Mouse (Mus musculus) heart, embryonic 15.5 days (tissue): ENCODE results near the gene Gm11096. TPM values are rescaled to one million over a fixed set of nuclear protein-coding genes. Genes with fewer than 3 reads are reported as not detected.

Source experiments
- ATAC-seq: fragments of 200-750 bp; cut with Nextera tagmentation; replicated peaks from 2 replicates; pipeline ENCODE4 v1.8.0; 2017; ENCODE audit warnings: low read depth, moderate TSS enrichment; ENCODE audit not compliant: insufficient number of reproducible peaks, insufficient read depth, low FRiP score
- H3K27ac ChIP-seq: fragments of 300-500 bp; sonication (generic); 2 replicates; pipeline ENCODE4 v1.5.1; 2015; ENCODE audit warnings: mild to moderate bottlenecking, inconsistent platforms
- H3K27me3 ChIP-seq: fragments of 300-500 bp; sonication (generic); 2 replicates; pipeline ENCODE4 v1.6.1; 2015; ENCODE audit warnings: inconsistent platforms
- H3K36me3 ChIP-seq: fragments of 300-500 bp; sonication (generic); 2 replicates; pipeline ENCODE4 v1.6.1; 2015; ENCODE audit warnings: mild to moderate bottlenecking, inconsistent platforms
- H3K4me1 ChIP-seq: fragments of 300-500 bp; sonication (generic); replicated peaks from 2 replicates; pipeline ENCODE4 v1.6.1; 2015; ENCODE audit warnings: inconsistent platforms
- H3K4me2 ChIP-seq: fragments of 300-500 bp; sonication (generic); 2 replicates; pipeline ENCODE4 v1.6.1; 2015; ENCODE audit warnings: inconsistent platforms, mild to moderate bottlenecking, moderate library complexity
- H3K4me3 ChIP-seq: fragments of 300-500 bp; sonication (generic); 2 replicates; pipeline ENCODE4 v1.5.1; 2015; ENCODE audit warnings: mild to moderate bottlenecking, inconsistent platforms
- H3K9ac ChIP-seq: fragments of 300-500 bp; sonication (generic); 2 replicates; pipeline ENCODE4 v1.6.1; 2015; ENCODE audit warnings: mild to moderate bottlenecking, inconsistent platforms
- H3K9me3 ChIP-seq: fragments of 300-500 bp; sonication (generic); replicated peaks from 2 replicates; pipeline ENCODE4 v1.6.1; 2016; ENCODE audit warnings: inconsistent platforms
- WGBS: fragments of 180-500 bp; shearing (Covaris S2); methylation state at CpG from one replicate; pipeline ENCODE4 v1.1.7; 2015; ENCODE audit warnings: mixed read lengths; 5-methylcytosine and 5-hydroxymethylcytosine counted together
- polyA plus RNA-seq: library from polyadenylated mRNA; unstranded; fragments of >200 nt; fragmentation: Nextera tagmentation; extraction: Ambion mirVana; gene quantifications from 2 replicates; pipeline ENCODE4 v1.2.1, GENCODE M21; 2015

The Gm11096 gene
- polyA plus RNA-seq, 1 experiment from 2014 or later = not detected

DNA sequence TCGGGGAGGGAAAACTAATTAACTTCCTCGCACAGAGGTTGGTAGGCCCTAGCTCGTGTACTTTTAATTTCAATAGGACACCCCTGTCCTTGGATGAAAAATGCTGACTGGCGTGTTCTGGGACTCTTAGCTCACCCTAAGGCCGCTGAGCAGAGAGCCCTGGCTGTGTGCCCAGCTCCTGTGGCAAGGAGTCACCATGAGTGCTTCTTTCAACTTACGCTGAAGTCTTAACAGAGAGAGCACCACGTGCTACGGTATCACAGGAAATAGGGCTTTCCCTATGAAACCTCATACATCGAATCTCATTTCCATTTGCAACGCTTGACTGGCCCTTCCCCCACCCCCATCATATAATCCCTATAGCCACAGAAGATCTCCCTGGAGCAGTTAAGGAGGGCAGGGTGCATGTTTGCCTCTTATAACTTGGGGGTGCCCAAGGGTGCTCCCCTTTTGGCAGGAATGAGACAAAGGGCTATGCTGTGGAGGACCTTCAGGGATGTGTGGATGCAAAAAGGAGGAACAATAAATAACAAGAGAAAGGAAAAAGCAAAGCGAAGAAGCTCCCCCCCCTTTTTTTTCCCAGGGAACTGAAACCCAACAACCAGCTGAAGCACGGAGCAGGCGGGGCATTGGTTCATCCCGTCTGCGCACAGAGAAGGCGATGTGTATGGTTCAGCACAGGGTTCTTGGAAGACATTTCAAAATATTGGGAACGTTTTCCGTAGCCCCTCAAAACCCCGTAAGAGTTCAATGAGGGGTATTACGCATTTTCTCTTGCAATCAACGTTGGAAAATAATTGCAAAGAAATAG is 39.0 kb downstream of the Gm11096 start:
- Histone ChIP-seq H3K27ac (peak overlapping the region; percentile 74), H3K9me3 (no peaks in the 10 kb centered on the region), H3K4me3 (no peak overlapping the region), H3K36me3 (no peaks in the 10 kb centered on the region; the same call in 1 of the 2 replicates), H3K9ac (0 out of 2 replicates have a peak overlapping the region, but pooled peaks have one; percentile 7), H3K27me3 (no peaks in the 10 kb centered on the region), H3K4me2 (peak overlapping the region; percentile 42), H3K4me1 (peaks cover 55% of the 10 kb centered on the region)
- peak; percentile 71 for ATAC-seq
- 53% methylated on average over 21 of the region's 21 CpGs for WGBS

DNA sequence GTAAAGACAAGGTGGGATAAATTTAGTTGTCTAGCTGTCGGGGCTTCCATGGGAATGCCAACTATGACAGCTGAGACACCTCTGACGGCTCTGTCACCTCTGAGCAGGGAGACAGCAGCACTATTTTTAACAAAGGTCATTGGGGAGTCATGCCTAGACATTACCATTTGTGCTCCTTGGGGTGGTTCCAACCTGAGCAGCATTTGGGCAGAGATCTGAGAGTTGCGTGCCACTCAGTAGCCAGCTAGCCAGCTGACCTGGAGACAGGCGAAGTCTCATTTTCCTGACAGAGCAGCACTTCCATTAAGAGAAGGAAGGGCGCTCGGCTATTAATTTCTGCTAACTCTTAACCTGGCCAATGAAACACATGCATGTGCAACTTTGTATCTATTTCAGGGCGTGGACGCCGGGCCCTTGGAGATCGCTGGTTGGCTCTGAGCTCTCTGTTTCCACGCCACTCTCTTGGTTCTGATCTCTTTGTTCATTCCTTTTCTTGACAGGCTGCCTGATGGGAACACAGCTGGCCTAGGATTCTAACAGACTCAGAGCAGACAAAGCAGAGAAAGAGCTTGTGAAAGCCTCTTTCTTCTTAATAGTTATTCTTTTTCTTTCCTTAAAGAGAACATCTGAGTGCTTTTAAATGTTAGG is 40.4 kb downstream of the Gm11096 start:
- peak overlapping the region; percentile 44 for H3K4me2 ChIP-seq
- peaks cover 57% of the 10 kb centered on the region for H3K4me1 ChIP-seq
- ATAC-seq = peak; percentile 79
- no peak overlapping the region for H3K4me3 ChIP-seq
- H3K9ac ChIP-seq = no peak overlapping the region
- peak overlapping the region; percentile 82 for H3K27ac ChIP-seq
- no peaks in the 10 kb centered on the region for H3K36me3 ChIP-seq
- H3K9me3 ChIP-seq = no peaks in the 10 kb centered on the region
- H3K27me3 ChIP-seq = no peaks in the 10 kb centered on the region
- WGBS = 36% methylated on average over 11 of the region's 11 CpGs

DNA sequence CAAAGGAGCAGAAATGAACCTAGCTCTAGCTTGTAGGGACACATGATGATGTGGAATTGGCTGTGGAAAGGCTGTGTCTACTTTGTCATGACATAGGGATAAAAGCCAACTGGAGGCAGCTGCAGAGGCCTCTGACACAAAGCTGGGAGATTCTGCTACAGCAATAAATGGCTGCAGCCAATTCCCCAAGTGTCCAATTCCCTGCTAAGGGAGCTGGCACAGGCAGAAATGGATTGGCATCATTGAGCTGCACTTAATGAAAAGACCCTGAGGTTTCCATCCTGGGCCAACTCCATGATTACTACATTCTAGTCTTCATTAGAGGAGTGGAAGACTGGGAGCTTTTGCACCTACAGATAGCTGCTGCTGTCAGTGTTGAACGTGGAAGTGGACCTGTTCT is 44.8 kb downstream of the Gm11096 start:
- Histone ChIP-seq H3K36me3 (no peaks in the 10 kb centered on the region), H3K27me3 (no peaks in the 10 kb centered on the region), H3K9me3 (no peaks in the 10 kb centered on the region), H3K4me2 (no peak overlapping the region), H3K4me3 (no peak overlapping the region), H3K27ac (no peak overlapping the region), H3K9ac (no peak overlapping the region), H3K4me1 (peaks cover 36% of the 10 kb centered on the region)
- ATAC-seq = no peak
- 60% methylated on average over 1 of the region's 1 CpGs for whole genome bisulfite sequencing
